Mouse (Mus musculus) testis, adult 2 months (tissue): Measurements from ENCODE around the gene Trappc10.

Source experiments
- CTCF ChIP-seq: fragments of 200-500 bp; IDR thresholded peaks from 2 replicates; pipeline ENCODE4 v1.5.1; 2012; ENCODE audit warnings: low read depth, mild to moderate bottlenecking, inconsistent platforms, low read length, moderate library complexity; ENCODE audit not compliant: control insufficient read depth, insufficient read depth, insufficient replicate concordance
- POLR2A ChIP-seq: fragments of 200-500 bp; IDR thresholded peaks from 2 replicates; pipeline ENCODE4 v1.6.1; 2012; ENCODE audit warnings: low read depth, mild to moderate bottlenecking, inconsistent platforms, low read length, moderate library complexity; ENCODE audit not compliant: control insufficient read depth

DNA sequence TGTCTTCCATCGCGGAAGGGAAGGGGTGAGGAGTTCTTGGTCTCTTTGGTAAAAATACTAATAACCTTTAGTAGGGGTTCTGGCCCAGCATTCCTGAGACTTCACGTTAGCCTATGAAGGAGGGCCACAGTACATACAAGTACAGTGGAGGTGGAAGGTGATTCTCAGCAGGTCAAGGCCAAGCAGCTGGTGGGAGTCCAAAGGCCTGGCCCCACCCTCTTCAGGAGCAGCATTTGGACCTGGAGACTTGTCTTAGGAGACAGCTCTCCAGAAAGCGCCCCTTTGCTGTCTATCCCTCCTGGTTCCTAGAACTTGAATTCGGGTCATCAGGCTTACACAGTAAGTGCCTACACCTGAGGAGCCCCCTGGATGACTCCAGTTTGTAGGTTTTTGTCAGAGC, 11.3 kb downstream of the Trappc10 start:
- no peak for TF ChIP-seq CTCF
- no peak for TF ChIP-seq POLR2A
